18 mouse cellular contexts compared by ENCODE assay signal in genomic region chr2:171588158-171588557, GRCm38 (mm10).
A peak's percentile ranks its signal among the peaks of the same experiment; 100 is the strongest.
DNase-seq lines count a peak whose midpoint lies in the region; ATAC-seq and TF ChIP-seq lines count a peak whose summit lies in the region.
"Had no signal": no experiment of that assay in that cellular context is flagged by ENCODE, and none has a peak within 500 bp of the region (broad histone marks: within the 10 kb centered on the region; RNA-seq: fewer than 3 reads in every experiment).

No protein-coding gene starts in this region.

- no peak overlapping the region for H3K4me3 ChIP-seq in forebrain, embryonic 14.5 days (ENCODE audit: low read depth, low read length)
- no peak overlapping the region for H3K4me3 ChIP-seq in forebrain, embryonic 11.5 days (ENCODE audit: low read depth, low read length)
- no peak overlapping the region for H3K4me3 ChIP-seq in hindbrain, embryonic 14.5 days (replicated peaks; ENCODE audit: low read length)
- no peak overlapping the region for H3K4me3 ChIP-seq in midbrain, embryonic 15.5 days
- no peak overlapping the region for H3K4me3 ChIP-seq in kidney, embryonic 14.5 days (ENCODE audit: low read length)
- H3K4me3 ChIP-seq: embryonic facial prominence, embryonic 15.5 days; gastrocnemius, adult 2 months; limb, embryonic 13.5 days; liver, embryonic 13.5 days had no signal

- no peak overlapping the region for H3K4me2 ChIP-seq in forebrain, embryonic 14.5 days (ENCODE audit: low read length)
- H3K4me2 ChIP-seq in forebrain, embryonic 11.5 days (ENCODE audit: low read depth, low read length, severe bottlenecking): no peak overlapping the region
- H3K4me2 ChIP-seq in hindbrain, embryonic 14.5 days (replicated peaks): no peak overlapping the region
- H3K4me2 ChIP-seq in midbrain, embryonic 15.5 days: peak overlapping the region; percentile 33; the same call in 1 of the 2 replicates
- H3K4me2 ChIP-seq in kidney, embryonic 14.5 days (replicated peaks; ENCODE audit: low read depth, low read length): no peak overlapping the region
- H3K4me2 ChIP-seq: embryonic facial prominence, embryonic 15.5 days; limb, embryonic 13.5 days; liver, embryonic 13.5 days; lung, embryonic 14.5 days had no signal

- ATAC-seq in forebrain, embryonic 14.5 days: no peak
- ATAC-seq in forebrain, embryonic 11.5 days (replicated peaks; ENCODE audit: low FRiP score): no peak
- ATAC-seq in hindbrain, embryonic 14.5 days (ENCODE audit: low FRiP score): no peak
- ATAC-seq in midbrain, embryonic 15.5 days (replicated peaks): no peak
- ATAC-seq in kidney, embryonic 14.5 days (ENCODE audit: low FRiP score, low TSS enrichment): no peak
- ATAC-seq: intestine, embryonic 16.5 days had no signal

- no peak overlapping the region for H3K9ac ChIP-seq in forebrain, embryonic 14.5 days (ENCODE audit: low read length)
- H3K9ac ChIP-seq in forebrain, embryonic 11.5 days (ENCODE audit: low read length): no peak overlapping the region
- no peak overlapping the region for H3K9ac ChIP-seq in hindbrain, embryonic 14.5 days
- H3K9ac ChIP-seq in midbrain, embryonic 15.5 days: no peak overlapping the region
- H3K9ac ChIP-seq in kidney, embryonic 14.5 days (ENCODE audit: low read depth, low read length): no peak overlapping the region
- H3K9ac ChIP-seq: embryonic facial prominence, embryonic 15.5 days; limb, embryonic 13.5 days; liver, embryonic 13.5 days; lung, embryonic 14.5 days had no signal

- no peak for TF ChIP-seq POLR2A in brain, embryonic 14.5 days (IDR thresholded peaks at IDR 0.05; ENCODE audit: borderline replicate concordance, extremely low read depth, insufficient read depth, insufficient read length, poor library complexity, severe bottlenecking)

- H3K27me3 ChIP-seq in forebrain, embryonic 14.5 days (replicated peaks; ENCODE audit: control insufficient read depth, insufficient read depth, low read length): peaks cover 10% of the 10 kb centered on the region; the same call in 1 of the 2 replicates
- H3K27me3 ChIP-seq in forebrain, embryonic 11.5 days (ENCODE audit: control insufficient read depth, insufficient read depth, low read length): peaks cover 12% of the 10 kb centered on the region
- no peaks in the 10 kb centered on the region for H3K27me3 ChIP-seq in hindbrain, embryonic 14.5 days (ENCODE audit: control insufficient read depth, insufficient read depth, low read length)
- H3K27me3 ChIP-seq in midbrain, embryonic 15.5 days (replicated peaks): no peaks in the 10 kb centered on the region
- no peaks in the 10 kb centered on the region for H3K27me3 ChIP-seq in kidney, embryonic 14.5 days (ENCODE audit: control insufficient read depth, insufficient read depth, low read length)
- H3K27me3 ChIP-seq: CH12.LX; embryonic facial prominence, embryonic 15.5 days; limb, embryonic 13.5 days; liver, embryonic 13.5 days had no signal

- peak; percentile 23 for DNase-seq in forebrain, embryonic 14.5 days (ENCODE audit: low spot score)
- DNase-seq in forebrain, embryonic 11.5 days (ENCODE audit: low spot score): no peak
- peak; percentile 63 for DNase-seq in brain, embryonic 14.5 days (ENCODE audit: low read depth)
- DNase-seq in hindbrain, embryonic 14.5 days (ENCODE audit: low spot score): no peak
- no peak for DNase-seq in cerebellum, adult 9-10 months
- DNase-seq in gastrocnemius, postnatal 10 days: no peak
- DNase-seq: adrenal gland, postnatal 14 days; cerebellum, adult 11 months; cerebellum, postnatal 36 days; gastrocnemius, adult 2 months; liver, embryonic 13.5 days; lung, embryonic 14.5 days had no signal

- H3K27ac ChIP-seq in forebrain, embryonic 14.5 days (ENCODE audit: low read depth, low read length): no peak overlapping the region
- H3K27ac ChIP-seq in forebrain, embryonic 11.5 days (ENCODE audit: low read depth, low read length): no peak overlapping the region
- peak overlapping the region; percentile 1; the same call in 1 of the 2 replicates for H3K27ac ChIP-seq in hindbrain, embryonic 14.5 days
- peak overlapping the region; percentile 61 for H3K27ac ChIP-seq in midbrain, embryonic 15.5 days
- H3K27ac ChIP-seq in kidney, embryonic 14.5 days (ENCODE audit: low read depth, low read length): no peak overlapping the region
- H3K27ac ChIP-seq: embryonic facial prominence, embryonic 15.5 days; gastrocnemius, adult 2 months; limb, embryonic 13.5 days; liver, embryonic 13.5 days had no signal

- H3K9me3 ChIP-seq in forebrain, embryonic 14.5 days (replicated peaks; ENCODE audit: control insufficient read depth, low read length): no peaks in the 10 kb centered on the region
- H3K9me3 ChIP-seq in forebrain, embryonic 11.5 days (ENCODE audit: control insufficient read depth, low read length): no peaks in the 10 kb centered on the region
- no peaks in the 10 kb centered on the region for H3K9me3 ChIP-seq in hindbrain, embryonic 14.5 days (ENCODE audit: control insufficient read depth, low read length)
- no peaks in the 10 kb centered on the region for H3K9me3 ChIP-seq in midbrain, embryonic 15.5 days
- no peaks in the 10 kb centered on the region for H3K9me3 ChIP-seq in kidney, embryonic 14.5 days (ENCODE audit: control insufficient read depth, low read length)
- H3K9me3 ChIP-seq: embryonic facial prominence, embryonic 15.5 days; limb, embryonic 13.5 days; liver, embryonic 13.5 days had no signal

- peaks cover 4% of the 10 kb centered on the region; the same call in 1 of the 2 replicates for H3K4me1 ChIP-seq in forebrain, embryonic 14.5 days (ENCODE audit: control insufficient read depth, insufficient read depth, low read length)
- no peaks in the 10 kb centered on the region for H3K4me1 ChIP-seq in forebrain, embryonic 11.5 days (replicated peaks; ENCODE audit: control insufficient read depth, insufficient read depth, low read length)
- peaks cover 12% of the 10 kb centered on the region; the same call in 1 of the 2 replicates for H3K4me1 ChIP-seq in hindbrain, embryonic 14.5 days (replicated peaks; ENCODE audit: control insufficient read depth, insufficient read depth, low read length)
- H3K4me1 ChIP-seq in midbrain, embryonic 15.5 days: peaks cover 17% of the 10 kb centered on the region
- H3K4me1 ChIP-seq in kidney, embryonic 14.5 days (ENCODE audit: control insufficient read depth, insufficient read depth, low read length): no peaks in the 10 kb centered on the region
- H3K4me1 ChIP-seq: embryonic facial prominence, embryonic 15.5 days; liver, embryonic 13.5 days had no signal

- no peak for TF ChIP-seq CTCF in brain, embryonic 14.5 days (IDR thresholded peaks at IDR 0.05; ENCODE audit: borderline replicate concordance, extremely low read depth, insufficient read depth, insufficient read length)

- 75% methylated on average over 4 of the region's 4 CpGs for WGBS in forebrain, embryonic 14.5 days
- 60% methylated on average over 4 of the region's 4 CpGs for WGBS in forebrain, embryonic 11.5 days
- WGBS in hindbrain, embryonic 14.5 days: 23% methylated on average over 4 of the region's 4 CpGs
- 13% methylated on average over 4 of the region's 4 CpGs for WGBS in midbrain, embryonic 15.5 days
- WGBS in kidney, embryonic 14.5 days: 56% methylated on average over 4 of the region's 4 CpGs

- H3K36me3 ChIP-seq in forebrain, embryonic 14.5 days (ENCODE audit: control insufficient read depth, insufficient read depth, low read length): no peaks in the 10 kb centered on the region
- H3K36me3 ChIP-seq in forebrain, embryonic 11.5 days (ENCODE audit: control insufficient read depth, insufficient read depth, low read length): no peaks in the 10 kb centered on the region
- no peaks in the 10 kb centered on the region for H3K36me3 ChIP-seq in hindbrain, embryonic 14.5 days (replicated peaks; ENCODE audit: control insufficient read depth, insufficient read depth)
- H3K36me3 ChIP-seq in midbrain, embryonic 15.5 days (replicated peaks): no peaks in the 10 kb centered on the region
- H3K36me3 ChIP-seq in kidney, embryonic 14.5 days (ENCODE audit: control insufficient read depth, insufficient read depth, low read length): no peaks in the 10 kb centered on the region
- H3K36me3 ChIP-seq: embryonic facial prominence, embryonic 15.5 days; limb, embryonic 13.5 days; liver, embryonic 13.5 days had no signal

Comparison
In these comparisons a context has a peak if more than half of its experiments do, and no peak if none do; other contexts are left out.
1. DNase-seq: peak in forebrain, embryonic 14.5 days (single experiment) and brain, embryonic 14.5 days (single experiment); none in forebrain, embryonic 11.5 days (single experiment), hindbrain, embryonic 14.5 days (single experiment), cerebellum, adult 9-10 months (single experiment) and gastrocnemius, postnatal 10 days (single experiment).
2. H3K27ac ChIP-seq: peak in hindbrain, embryonic 14.5 days (single experiment) and midbrain, embryonic 15.5 days (single experiment); none in forebrain, embryonic 14.5 days (single experiment), forebrain, embryonic 11.5 days (single experiment) and kidney, embryonic 14.5 days (single experiment).